Mouse (Mus musculus) spleen, postnatal 36 days (tissue): Measurements from ENCODE around the gene Gm8857.
"Not testable (repeated sequence)": the region's sequence is repeated elsewhere in the genome, so short reads cannot be mapped to it uniquely, and the experiment has no call there.

Experiments
- DNase-seq, 2 experiments: peaks; one replicate each; pipeline ENCODE4 v3.0.0; 2022; ENCODE audit warnings: low spot score in 2 of 2, mixed read lengths in 1 of 2

Gene Gm8857

DNA sequence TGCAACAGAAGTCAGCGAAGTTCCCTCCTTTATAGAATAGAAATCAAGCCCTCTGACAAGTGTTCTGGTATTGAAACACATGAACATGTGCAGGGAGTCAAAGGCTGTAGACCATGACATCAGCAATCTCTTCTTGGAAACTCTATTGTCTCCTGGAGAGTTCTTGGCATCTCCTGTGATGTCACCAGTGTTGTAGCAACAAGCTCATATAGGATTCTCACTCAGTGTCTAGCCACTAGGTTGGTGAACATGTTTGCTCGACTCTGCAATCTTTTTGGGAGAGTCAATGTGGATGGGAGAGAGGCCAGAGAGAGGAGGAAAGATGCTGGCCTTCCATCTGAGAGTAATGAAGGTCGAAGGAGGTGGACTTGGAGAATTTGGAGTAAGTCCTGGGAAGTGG is at the start of gene Gm8857, which contains the start of gene Gm8871:
TSS of gene Gm8857 (plus strand) at position 303 of the 400 bp plus-strand sequence.
TSS of gene Gm8871 (plus strand) at position 301 of the 400 bp plus-strand sequence.
- DNase-seq: not testable (repeated sequence)

DNA sequence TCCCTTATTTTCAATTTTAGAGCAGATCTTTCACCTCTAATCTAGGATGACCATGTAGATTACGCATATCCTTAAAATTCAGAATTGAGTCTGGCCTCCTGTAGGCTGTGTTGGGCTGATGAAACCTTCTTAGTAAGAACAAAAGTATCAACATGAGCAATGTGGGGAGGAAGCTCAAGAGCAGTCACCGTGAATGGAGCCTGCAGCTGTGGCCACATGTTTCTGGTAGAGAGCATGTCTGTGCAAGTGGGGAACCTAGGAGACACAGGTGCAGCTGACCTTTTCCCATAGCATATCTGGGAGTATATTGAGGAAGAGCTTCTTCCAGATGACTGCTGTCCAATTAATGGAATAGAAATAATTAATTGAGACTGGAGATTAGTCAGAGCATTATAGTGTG is 5.9 kb downstream of the Gm8857 start:
- not testable (repeated sequence) for DNase-seq

DNA sequence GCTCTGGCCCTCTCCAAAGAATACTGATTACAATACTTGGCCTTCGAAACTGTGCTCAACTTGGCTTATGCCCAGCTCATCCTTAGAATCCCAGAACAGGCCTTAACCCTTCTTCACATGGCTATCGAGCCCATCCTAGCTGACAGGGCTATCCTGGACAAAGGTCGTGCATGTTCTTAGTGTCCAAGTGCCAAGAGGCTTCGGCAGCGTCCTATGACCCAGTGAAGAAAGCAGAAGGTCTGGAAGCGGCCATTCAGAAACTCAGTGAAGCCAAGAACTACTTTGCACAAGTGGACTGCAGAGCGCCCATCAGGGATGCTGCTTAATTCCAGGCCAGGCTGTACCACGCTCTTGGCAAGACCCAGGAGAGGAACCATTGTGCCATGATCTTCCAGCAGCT is 10.4 kb downstream of the Gm8857 start:
- DNase-seq: not testable (repeated sequence)
